Mouse (Mus musculus) intestine, embryonic 14.5 days (tissue): ENCODE measurements around the gene Slc23a2. TPM values are rescaled to one million over a fixed set of nuclear protein-coding genes. Genes with fewer than 3 reads are reported as not detected.

ENCODE experiments used
- ATAC-seq: fragments of 200-750 bp; cut with Nextera tagmentation; replicated peaks from 2 replicates; pipeline ENCODE4 v1.8.0; 2017; ENCODE audit warnings: low read depth, moderate number of reproducible peaks, moderate TSS enrichment, moderate library complexity; ENCODE audit not compliant: low FRiP score, low TSS enrichment
- DNase-seq: peaks from one replicate; pipeline ENCODE4 v3.0.0-alpha.2; 2018; ENCODE audit warnings: low spot score
- H3K27ac ChIP-seq: fragments of 300-500 bp; sonication (generic); 2 replicates; pipeline ENCODE4 v1.5.1; 2014; ENCODE audit warnings: low read depth, mild to moderate bottlenecking, control low read depth
- H3K27me3 ChIP-seq: fragments of 300-500 bp; sonication (generic); replicated peaks from 2 replicates; pipeline ENCODE4 v1.6.1; 2014; ENCODE audit warnings: low read length, control low read depth; ENCODE audit not compliant: control insufficient read depth, insufficient read depth
- H3K36me3 ChIP-seq: fragments of 300-500 bp; sonication (generic); 2 replicates; pipeline ENCODE4 v1.6.1; 2014; ENCODE audit warnings: low read length, control low read depth; ENCODE audit not compliant: control insufficient read depth, insufficient read depth
- H3K4me1 ChIP-seq: fragments of 300-500 bp; sonication (generic); replicated peaks from 2 replicates; pipeline ENCODE4 v1.6.1; 2014; ENCODE audit warnings: low read length, control low read depth, mixed read lengths; ENCODE audit not compliant: control insufficient read depth, insufficient read depth
- H3K4me2 ChIP-seq: fragments of 300-500 bp; sonication (generic); 2 replicates; pipeline ENCODE4 v1.6.1; 2014; ENCODE audit warnings: low read length
- H3K4me3 ChIP-seq: fragments of 300-500 bp; sonication (generic); 2 replicates; pipeline ENCODE4 v1.5.1; 2014; ENCODE audit warnings: low read depth, low read length, control low read depth, mixed read lengths
- H3K9ac ChIP-seq: fragments of 300-500 bp; sonication (generic); 2 replicates; pipeline ENCODE4 v1.6.1; 2014; ENCODE audit warnings: mild to moderate bottlenecking, low read length
- H3K9me3 ChIP-seq: fragments of 300-500 bp; sonication (generic); 2 replicates; pipeline ENCODE4 v1.6.1; 2016; ENCODE audit warnings: low read length, control low read depth; ENCODE audit not compliant: control insufficient read depth
- WGBS: fragments of 180-500 bp; shearing (Covaris S2); extraction: QIAGEN DNeasy Blood & Tissue Kit; methylation state at CpG from one replicate; pipeline ENCODE4 v1.1.7; 2014; 5-methylcytosine and 5-hydroxymethylcytosine counted together
- polyA plus RNA-seq: library from polyadenylated mRNA; unstranded; fragments of >200 nt; fragmentation: Nextera tagmentation; extraction: Ambion mirVana; gene quantifications from 2 replicates; pipeline ENCODE4 v1.2.1, GENCODE M21; 2014

Gene Slc23a2
- polyA plus RNA-seq, 1 experiment from 2014 or later, result 17.4 TPM

DNA sequence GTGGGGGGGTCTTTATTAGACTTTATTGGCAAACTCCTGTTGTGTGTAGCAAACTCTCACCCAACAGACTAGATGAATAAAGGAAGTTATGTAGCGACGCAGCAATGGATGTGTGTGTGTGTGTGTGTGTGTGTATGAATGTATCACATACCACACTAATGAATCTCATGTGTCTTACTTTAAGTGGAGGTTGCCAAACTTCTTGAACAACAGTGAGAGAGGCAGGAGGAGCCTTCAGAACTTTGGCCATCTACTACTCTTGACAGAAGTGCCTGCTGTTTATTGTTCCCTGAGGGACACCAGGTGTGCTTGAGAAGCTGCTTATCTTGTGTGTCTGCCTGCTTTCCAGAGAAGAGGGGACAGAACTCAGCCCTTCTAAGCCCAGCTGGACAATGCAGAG, 134.1 kb downstream of the Slc23a2 start:
- no peak for DNase-seq
- no peaks in the 10 kb centered on the region; the same call in 1 of the 2 replicates for H3K4me1 ChIP-seq
- 77% methylated on average over 2 of the region's 2 CpGs for WGBS

DNA sequence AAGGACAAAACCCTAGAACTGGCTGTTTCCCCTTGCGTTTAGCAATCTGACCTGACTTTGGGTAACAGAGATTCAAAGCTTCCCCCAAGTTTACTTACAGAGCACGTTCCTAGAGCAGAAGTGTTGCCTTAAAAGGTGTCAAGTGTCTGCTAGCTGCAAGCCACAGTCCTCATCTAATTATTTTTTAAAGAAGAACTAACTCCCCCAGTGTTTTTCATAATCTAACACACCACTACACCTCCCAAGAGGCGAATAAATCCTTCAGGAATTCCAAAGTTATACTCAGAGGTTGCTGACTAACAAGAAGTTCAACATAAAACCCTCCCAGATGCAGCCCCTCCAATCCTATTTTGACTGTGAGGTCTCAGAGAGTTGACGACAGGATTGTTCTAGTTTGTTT, 136.7 kb downstream of the Slc23a2 start:
- Histone ChIP-seq H3K4me3 (no peak overlapping the region), H3K36me3 (no peaks in the 10 kb centered on the region), H3K9ac (no peak overlapping the region), H3K4me1 (no peaks in the 10 kb centered on the region; the same call in 1 of the 2 replicates), H3K27ac (no peak overlapping the region), H3K9me3 (no peaks in the 10 kb centered on the region), H3K27me3 (no peaks in the 10 kb centered on the region), H3K4me2 (no peak overlapping the region)
- DNase-seq (no peak), ATAC-seq (no peak)
- 44% methylated on average over 4 of the region's 4 CpGs for whole genome bisulfite sequencing

More for the DNA sequence above, 134.1 kb downstream of the Slc23a2 start:
- Histone ChIP-seq H3K4me2 (no peak overlapping the region), H3K9me3 (no peaks in the 10 kb centered on the region), H3K4me3 (no peak overlapping the region), H3K27me3 (no peaks in the 10 kb centered on the region), H3K9ac (no peak overlapping the region), H3K27ac (no peak overlapping the region), H3K36me3 (no peaks in the 10 kb centered on the region)
- no peak for ATAC-seq

DNA sequence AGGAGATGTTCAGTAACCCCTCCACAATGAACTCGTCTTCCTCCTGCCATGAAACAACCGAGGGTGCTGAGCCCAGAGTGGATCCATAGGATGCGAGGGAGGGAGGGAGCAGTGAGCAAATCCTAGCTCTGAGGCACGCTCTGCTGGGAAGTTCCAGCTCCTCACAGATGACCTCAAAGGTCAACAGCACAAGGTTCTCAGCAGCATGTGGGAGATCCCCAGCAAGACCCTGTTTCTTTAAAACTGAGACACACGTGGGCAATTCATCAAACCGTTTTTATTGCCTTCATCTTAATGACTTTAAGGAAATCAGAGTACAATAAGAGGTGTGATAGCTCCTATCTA, 137.5 kb downstream of the Slc23a2 start:
- H3K4me3 ChIP-seq, result no peak overlapping the region
- no peaks in the 10 kb centered on the region for H3K9me3 ChIP-seq
- no peaks in the 10 kb centered on the region for H3K27me3 ChIP-seq
- H3K27ac ChIP-seq, result no peak overlapping the region
- no peaks in the 10 kb centered on the region for H3K36me3 ChIP-seq
- WGBS, result 31% methylated on average over 6 of the region's 6 CpGs
- H3K4me1 ChIP-seq, result no peaks in the 10 kb centered on the region; the same call in 1 of the 2 replicates
- ATAC-seq (no peak), DNase-seq (no peak)
- H3K9ac ChIP-seq, result no peak overlapping the region
- H3K4me2 ChIP-seq, result no peak overlapping the region

DNA sequence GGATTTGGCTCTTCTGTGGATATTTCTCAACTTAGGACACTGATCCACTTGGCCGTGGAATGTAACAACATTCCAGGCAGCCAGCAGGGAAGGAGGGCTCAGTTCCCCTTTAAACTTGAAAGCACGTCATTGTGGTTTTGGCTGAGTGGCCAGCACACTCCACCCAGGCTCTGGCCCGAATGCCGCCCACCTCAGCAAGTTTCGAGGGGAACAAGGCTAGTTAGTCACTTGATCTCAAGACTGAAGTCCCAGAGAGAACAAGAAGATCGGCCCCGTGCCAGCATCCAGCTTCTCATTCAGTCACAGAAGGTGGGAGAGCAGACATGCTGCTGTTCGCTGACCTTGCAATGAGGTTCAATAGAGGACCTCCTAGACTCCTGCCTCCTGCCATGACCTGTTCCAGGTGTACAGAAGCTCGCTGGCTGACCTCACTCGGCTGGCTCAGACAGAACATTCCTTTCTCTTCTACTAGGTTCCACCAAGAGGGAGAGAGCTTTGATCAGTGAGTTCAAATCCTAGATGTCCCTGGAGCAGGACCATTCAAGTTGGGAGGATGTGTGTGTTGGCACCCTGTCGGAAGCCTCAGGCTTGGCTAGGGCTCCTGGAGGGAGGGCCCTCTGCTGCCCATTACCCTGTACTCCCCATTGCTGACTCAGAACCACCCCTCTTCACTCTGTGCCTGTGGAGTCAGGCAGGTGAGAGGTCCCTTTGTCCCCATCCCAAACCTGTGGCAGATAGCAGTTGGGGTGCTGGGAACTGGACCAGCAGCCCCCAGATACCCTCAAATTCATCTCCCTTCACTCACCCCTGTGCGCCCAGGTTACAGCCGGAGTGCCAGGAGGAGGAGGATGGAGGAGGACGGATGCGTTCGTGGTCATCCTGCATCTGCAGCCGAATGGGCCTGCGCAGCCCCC, 138.1 kb downstream of the Slc23a2 start:
- H3K4me2 ChIP-seq, result no peak overlapping the region
- DNase-seq (no peak), ATAC-seq (0 out of 2 replicates have a peak, but pooled peaks have one; percentile 36)
- no peaks in the 10 kb centered on the region for H3K9me3 ChIP-seq
- H3K36me3 ChIP-seq, result no peaks in the 10 kb centered on the region
- H3K27ac ChIP-seq, result no peak overlapping the region
- H3K4me3 ChIP-seq, result no peak overlapping the region
- H3K4me1 ChIP-seq, result no peaks in the 10 kb centered on the region; the same call in 1 of the 2 replicates
- 80% methylated on average over 18 of the region's 18 CpGs for WGBS
- H3K27me3 ChIP-seq, result no peaks in the 10 kb centered on the region
- H3K9ac ChIP-seq, result no peak overlapping the region

DNA sequence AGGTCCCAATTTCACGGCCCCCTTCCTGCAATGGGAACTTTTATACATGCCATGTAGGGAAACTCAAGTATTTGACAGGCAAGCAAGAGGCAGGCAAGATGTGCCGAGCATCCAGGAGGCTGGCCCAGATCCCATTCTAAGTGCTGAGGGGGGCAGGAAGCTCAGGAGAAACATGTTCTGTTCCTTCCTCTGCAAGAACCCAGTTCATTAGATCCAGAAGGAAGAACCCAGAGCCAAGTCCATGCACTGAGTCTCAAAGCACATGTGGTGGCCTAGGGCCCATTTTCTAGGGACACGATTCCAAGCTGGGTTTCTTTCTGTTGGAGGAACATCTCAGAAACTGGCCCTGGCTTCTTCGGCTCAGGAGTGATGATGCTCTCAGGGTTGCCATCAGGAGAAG, 139.5 kb downstream of the Slc23a2 start:
- Histone ChIP-seq H3K27ac (no peak overlapping the region), H3K36me3 (no peaks in the 10 kb centered on the region), H3K9ac (no peak overlapping the region), H3K27me3 (no peaks in the 10 kb centered on the region), H3K9me3 (no peaks in the 10 kb centered on the region), H3K4me1 (no peaks in the 10 kb centered on the region; the same call in 1 of the 2 replicates), H3K4me3 (no peak overlapping the region), H3K4me2 (no peak overlapping the region)
- ATAC-seq (no peak), DNase-seq (no peak)
- WGBS, result 88% methylated on average over 4 of the region's 4 CpGs

DNA sequence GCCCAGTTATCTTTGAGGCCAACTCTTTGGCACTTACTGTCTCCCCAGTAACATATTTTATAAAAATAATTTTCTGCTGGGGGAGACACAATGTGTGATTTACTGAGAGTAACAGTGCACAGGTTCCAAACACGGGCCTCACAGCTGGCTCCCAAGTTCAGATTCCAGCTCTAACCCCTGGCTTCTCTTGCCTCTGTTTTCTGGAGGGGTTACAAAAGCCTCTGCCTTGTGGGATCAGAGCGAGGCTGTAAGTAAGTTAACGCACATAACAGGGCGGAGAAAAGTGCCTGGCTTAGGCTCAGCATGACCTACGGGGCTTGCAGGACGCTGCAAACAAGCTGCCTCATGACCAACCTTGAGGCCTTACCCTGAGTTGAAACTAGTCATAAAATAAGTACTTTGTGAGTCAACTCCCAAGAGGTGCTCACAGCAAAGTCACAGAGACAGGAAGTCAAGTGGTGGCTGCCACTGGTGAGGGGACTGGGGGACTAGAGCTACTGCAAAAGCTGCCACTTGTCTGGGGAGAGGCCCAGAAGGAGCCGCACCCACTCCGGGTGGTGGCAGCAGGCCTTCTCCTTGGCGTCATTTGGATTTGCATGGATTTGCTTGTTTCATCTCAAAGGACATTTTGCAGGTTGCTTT, 140.3 kb downstream of the Slc23a2 start:
- Histone ChIP-seq H3K9me3 (no peaks in the 10 kb centered on the region), H3K36me3 (no peaks in the 10 kb centered on the region), H3K4me3 (no peak overlapping the region), H3K27me3 (no peaks in the 10 kb centered on the region), H3K27ac (no peak overlapping the region), H3K9ac (no peak overlapping the region), H3K4me1 (no peaks in the 10 kb centered on the region; the same call in 1 of the 2 replicates), H3K4me2 (no peak overlapping the region)
- DNase-seq (no peak), ATAC-seq (no peak)
- 74% methylated on average over 9 of the region's 9 CpGs for WGBS

DNA sequence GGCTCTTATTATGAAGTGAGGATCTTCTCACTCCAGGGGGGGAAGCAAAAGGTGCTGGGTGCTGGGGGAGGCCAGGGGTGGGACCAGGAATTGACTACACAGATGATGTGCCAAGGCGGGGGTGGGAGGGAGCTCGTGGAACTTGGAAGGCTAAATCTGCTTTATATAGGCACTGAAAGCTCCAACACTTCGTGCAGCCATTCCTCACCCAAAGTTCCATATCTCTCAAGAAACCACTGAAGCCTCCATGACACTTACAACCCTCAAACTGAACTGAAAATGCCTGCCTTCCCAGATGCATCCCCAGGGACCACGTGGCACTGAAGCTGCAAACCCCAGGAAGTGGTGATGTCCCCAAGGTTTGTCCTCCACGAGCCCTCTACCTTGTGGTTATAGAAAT, 141.0 kb downstream of the Slc23a2 start:
- no peaks in the 10 kb centered on the region for H3K27me3 ChIP-seq

More for the DNA sequence above, 141.0 kb downstream of the Slc23a2 start:
- Histone ChIP-seq H3K9me3 (no peaks in the 10 kb centered on the region), H3K4me2 (no peak overlapping the region), H3K4me3 (no peak overlapping the region), H3K36me3 (no peaks in the 10 kb centered on the region), H3K9ac (no peak overlapping the region), H3K27ac (no peak overlapping the region), H3K4me1 (no peaks in the 10 kb centered on the region; the same call in 1 of the 2 replicates)
- DNase-seq, result no peak
- ATAC-seq, result no peak
- WGBS, result 70% methylated on average over 5 of the region's 5 CpGs
